Mouse (Mus musculus) heart, postnatal 10 days (tissue): ENCODE measurements around the gene Lyrm7. TPM values are rescaled to one million over a fixed set of nuclear protein-coding genes. Genes with fewer than 3 reads are reported as not detected.
"Not testable (repeated sequence)": the region's sequence is repeated elsewhere in the genome, so short reads cannot be mapped to it uniquely, and the experiment has no call there.

Experiments used
- DNase-seq, 2 experiments: peaks; one replicate each; pipeline ENCODE4 v3.0.0; 2021
- intact Hi-C: fragments of 180-260 bp; cut with DNase I; formaldehyde crosslinking; loops from one replicate; pipeline ENCODE4 v1.15.1; 2025
- total RNA-seq, 2 experiments: library from RNA; stranded (reverse); gene quantifications; 2 replicates each; pipeline ENCODE4 v1.2.3; 2021

Gene Lyrm7
- total RNA-seq, 2 experiments from 2014 or later = 24.4 to 27.0 TPM

DNA sequence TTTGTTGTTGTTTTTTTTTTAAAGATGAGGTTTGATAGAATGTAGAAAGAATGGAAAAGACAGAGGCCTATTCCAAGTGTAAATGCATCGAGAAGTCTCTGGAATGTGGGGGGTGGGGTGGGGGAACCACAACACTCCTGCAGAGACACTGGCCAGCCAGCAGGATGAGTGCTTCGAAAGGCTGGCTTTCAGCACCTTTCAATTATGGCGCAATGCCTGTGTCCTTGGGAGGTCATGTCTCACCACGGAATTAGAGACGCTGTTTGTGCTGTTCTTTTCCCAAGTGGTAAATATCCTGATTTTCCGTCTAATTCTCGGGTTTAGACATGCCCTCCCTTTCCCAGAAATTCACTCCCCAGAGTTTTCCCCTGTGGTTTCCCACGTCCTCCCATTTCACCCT is 22.0 kb upstream of the Lyrm7 start:
- DNase-seq = peak; percentile 82 to 83
- intact Hi-C loops = loop anchor here (5.0 to 10.0 kb wide), 2 partner anchors 205 to 272 kb away; partner anchors contain the start of gene Slc36a3

DNA sequence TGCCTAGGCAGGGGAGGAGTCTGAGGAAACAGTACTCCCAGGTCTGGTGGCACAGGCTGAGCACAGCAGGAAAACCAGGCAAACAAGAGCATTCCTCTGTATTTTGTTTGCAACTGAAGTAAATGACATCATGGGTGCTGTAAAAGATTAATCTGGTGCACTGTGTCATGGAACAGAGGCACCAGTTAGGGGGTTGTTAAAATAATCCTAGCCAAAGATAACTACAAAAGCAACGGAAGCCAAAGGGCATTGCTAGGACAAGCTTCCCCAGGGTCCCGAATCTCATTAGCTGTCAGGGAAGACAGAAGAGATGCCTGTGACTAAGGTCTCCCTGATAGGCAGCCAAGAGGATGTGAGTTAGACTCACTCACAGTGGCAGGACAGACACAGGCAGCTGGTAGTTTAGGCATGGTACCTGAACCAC is 20.3 kb upstream of the Lyrm7 start:
- intact Hi-C loops = loop anchor here (5.0 to 10.0 kb wide), 2 partner anchors 206 to 274 kb away; partner anchors contain the start of gene Slc36a3
- DNase-seq = peak in 1 of 2 experiments; percentile 50

DNA sequence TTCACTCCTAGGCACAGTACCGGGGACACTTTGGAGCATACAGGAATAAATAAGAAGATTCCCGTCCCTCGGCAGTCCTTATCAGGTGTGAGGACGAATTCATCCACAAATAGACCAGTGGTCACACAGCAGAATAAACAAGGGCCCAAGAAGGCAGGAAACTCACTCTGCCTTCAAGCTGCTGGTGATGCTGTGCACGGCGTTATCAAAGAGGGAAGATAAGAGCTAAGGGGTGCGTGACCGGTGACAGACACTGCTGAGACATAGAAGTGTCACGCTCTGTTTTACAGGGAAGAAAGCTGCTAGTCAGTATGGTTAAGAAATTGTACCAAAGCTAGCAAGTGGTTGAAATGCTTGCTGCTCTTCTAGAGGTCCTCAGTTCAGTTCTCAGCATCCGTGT is 19.2 kb upstream of the Lyrm7 start:
- intact Hi-C loops = loop anchor here (1.0 to 10.0 kb wide), 5 partner anchors 47 to 275 kb away; partner anchors contain the start of genes Anxa6 and Slc36a3
- no peak for DNase-seq

DNA sequence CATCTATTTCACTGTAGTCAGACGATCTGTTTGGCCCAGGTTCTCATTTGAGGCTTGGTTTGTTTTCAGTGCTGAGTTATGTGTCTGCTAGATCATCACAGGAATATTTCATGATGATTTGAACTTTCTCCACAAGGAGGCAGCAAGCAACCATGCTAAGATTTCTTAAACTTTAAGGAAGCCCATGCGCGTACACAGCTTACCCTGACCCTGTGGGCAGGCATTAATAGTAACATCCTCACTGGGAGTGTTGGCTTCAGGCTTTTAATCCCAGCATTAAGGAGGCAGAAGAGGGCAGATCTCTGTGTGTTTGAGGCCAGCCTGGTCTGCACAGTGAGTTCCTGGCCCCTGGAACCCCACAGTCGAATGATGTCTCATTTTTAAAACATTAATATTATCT is 18.7 kb upstream of the Lyrm7 start:
- intact Hi-C loops = loop anchor here (1.0 to 5.0 kb wide), 3 partner anchors 48 to 153 kb away; partner anchors contain the start of gene Anxa6
- DNase-seq = peak; percentile 86 to 88

DNA sequence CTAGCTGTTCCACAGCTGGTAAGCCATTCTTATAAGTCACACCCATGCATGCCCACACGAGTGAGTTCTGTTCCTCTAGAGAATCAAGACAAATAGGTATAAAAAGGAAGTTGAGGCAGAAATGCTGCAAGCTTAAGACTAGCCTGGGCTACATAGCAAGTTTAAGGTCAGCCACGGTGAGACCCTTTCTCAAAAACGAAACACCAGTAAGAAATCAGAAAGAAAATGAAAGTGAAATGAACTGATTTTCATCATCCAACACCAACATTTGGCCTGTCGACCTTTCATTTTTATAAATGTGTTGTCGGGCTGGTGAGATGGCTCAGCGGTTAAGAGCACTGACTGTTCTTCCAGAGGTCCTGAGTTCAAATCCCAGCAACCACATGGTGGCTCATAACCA is 18.2 kb upstream of the Lyrm7 start:
- DNase-seq = no peak
- intact Hi-C loops = loop anchor here (1.0 to 5.0 kb wide), 3 partner anchors 48 to 153 kb away; partner anchors contain the start of gene Anxa6

DNA sequence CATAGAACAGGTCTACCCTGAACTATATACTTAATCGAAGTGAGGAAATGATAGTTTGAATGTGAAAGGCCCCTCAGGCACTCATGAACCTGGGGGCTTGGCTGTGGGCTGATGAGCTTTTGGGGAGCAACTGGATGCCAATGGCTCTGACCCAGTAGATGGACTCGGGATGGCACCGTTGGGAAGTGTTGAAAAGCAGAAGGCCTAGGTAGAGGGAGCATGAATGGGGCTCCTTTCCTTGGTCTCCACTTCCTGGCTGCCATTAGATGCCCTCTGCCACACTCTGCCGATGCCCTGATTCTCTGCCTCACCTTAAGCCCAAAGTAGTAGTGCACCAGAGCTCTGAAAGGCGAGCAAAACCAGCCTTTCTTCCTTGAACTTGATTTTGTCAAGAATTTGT is 15.3 kb upstream of the Lyrm7 start:
- intact Hi-C loops = loop anchor here (5.0 kb wide), 1 partner anchor 156 kb away; the partner anchor contains the start of gene Anxa6

DNA sequence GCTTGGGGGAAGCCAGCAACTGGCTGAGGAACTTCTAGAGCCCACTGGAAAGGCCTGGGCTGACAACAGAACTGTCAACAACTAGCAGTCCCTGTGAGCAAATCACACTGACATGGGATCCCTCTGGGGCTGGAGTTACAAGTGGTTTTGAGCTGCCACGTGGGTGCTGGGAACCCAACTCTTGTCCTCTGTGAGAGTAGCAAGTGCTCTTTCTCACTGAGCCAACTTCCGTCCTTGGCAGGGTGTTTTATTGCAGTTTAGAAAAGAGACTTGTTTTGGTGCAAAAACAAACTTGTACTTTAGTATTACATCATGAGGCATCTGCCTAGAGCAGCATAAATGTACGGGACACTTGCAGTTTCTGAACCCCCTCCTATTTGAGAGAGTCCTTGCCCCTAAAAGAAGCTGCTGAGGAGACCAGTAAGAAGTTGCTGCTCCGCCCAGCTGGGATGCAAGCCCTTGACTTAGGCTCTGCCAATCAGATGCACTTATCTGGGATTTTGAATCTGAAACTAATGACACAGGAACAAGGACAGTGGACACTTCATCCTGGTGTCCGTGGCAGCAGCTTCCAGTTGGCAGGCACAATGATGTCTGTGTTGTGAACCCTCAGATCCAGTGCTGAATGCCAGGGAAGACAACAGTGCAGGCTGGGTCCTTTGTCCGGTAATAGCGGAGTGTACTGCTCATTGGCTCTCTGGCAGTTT is 11.3 kb upstream of the Lyrm7 start:
- no peak for DNase-seq
- intact Hi-C loops = no loop called here

More for the DNA sequence above, 15.3 kb upstream of the Lyrm7 start:
- no peak for DNase-seq

DNA sequence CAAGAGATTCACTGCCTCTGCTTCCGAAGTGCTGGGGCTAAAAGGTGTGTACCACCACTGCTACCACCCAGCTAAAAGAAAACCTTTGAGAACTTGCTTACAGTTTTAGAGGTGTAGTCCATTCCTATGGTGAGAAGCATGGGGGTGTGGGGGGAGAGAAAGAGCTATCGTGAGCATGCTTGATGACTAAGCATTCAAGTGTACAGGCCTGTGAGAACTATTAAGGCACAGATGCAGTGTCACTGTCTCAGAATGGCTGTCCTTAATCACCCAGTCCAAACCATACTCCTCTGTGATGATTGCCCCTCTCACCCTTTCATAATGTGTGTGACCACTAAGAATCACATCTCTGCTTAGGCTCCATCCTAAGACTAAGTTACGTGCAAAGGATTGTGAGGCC is 8.6 kb upstream of the Lyrm7 start:
- intact Hi-C loops = no loop called here
- DNase-seq = no peak

DNA sequence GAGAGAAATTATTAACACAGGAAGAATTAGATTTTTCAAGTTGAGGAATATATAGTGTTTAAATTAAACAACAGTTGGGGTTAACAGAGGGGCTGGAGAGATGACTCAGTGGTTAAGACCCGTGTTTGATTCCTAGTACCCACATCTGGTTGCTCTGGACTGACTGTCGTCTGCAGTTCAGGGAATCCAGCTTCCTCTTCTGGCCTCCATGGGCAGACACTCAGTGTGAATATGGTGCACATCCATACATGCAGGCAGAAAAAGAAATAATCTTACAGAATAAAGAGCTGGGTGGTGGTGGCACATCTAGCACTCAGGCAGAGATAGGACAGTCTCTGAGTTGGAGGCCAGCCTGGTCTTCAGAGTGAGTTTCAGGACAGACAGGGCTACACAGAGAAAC is 7.7 kb upstream of the Lyrm7 start:
- DNase-seq = no peak
- intact Hi-C loops = no loop called here

DNA sequence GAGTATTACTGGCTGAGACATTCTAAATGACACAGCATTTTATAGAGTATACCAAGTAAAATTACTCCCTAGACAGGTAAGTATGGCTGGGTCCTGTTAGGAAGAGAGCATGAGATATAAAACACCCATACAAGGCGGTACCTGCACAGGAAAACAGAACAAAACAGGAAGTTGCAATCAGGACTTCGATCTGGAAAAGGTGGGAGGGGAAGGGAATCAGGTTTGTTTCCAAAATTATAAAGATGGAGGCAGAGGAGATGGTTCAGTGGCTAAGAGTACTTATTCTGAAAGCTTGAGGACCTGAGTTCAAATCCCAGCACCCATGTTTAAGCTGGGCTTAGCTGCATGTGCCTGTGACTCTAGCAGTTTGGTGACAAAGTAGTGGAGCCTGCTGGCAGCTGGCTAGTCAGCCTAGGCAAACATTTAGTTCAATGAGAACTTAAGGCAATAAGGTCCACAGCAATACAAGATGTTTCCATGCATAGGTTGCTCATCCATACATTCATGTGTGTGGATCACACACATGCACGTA is 7.3 kb upstream of the Lyrm7 start:
- intact Hi-C loops = no loop called here

DNA sequence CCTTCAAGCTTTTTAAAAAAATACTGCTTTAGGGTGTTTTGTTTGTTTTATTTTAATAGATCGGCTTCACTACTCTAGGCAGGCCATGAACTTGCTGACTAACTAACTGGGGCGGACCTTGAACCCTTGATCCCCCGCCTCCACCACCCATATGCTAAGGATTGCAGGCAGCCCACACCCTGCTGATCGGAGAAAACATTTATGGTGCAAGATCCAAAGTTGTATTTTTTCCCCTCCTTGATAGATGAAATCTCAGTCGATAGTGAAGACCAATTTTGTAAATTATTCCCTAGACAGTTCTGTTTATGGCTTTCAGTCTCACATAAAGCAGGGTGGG is 6.3 kb upstream of the Lyrm7 start:
- DNase-seq = no peak
- intact Hi-C loops = no loop called here

More for the DNA sequence above, 7.3 kb upstream of the Lyrm7 start:
- no peak for DNase-seq

DNA sequence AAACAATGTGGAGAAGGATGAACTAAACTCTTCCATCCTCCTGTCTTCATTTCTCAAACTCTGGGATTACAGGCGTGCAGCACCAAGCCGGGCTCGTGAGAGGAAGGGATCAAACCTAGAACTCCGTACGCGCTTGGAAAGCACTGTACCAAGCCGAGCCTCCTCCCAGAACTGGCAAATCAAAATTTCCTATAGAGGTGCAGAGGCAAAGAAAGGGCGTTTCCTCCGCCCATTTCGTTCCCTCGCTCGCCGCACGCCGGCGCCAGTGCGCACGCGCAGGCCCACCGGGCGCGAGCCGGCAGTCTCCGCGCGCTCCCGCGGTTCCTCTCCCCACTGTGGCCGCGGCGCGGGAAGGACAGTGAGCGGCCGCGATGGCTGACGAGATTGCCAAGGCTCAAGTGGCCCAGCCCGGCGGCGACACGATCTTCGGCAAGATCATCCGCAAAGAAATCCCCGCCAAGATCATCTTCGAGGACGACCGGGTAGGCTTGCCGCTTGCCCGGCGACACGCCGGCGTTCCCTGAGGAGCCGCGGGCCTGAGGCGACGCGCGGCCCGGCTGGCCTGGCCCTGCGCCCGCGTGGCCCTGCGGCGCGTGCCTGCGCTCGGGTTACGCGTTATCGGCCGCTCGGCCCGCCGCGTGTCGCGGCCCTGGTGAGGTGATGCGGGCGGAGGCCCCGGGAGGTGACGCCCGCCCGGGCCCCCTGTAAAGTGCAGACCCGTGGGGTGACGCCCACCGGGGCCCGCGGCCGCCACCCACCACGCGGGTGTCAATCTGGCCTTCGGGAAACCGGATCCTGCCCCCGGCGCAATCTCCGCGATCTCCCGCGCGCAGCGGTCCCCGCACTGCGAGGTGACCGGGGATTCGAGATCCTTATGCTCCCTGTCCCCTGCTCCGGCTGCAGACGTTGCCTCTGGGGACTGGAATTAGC is 5.7 kb upstream of the Lyrm7 start, which contains the start of gene Hint1:
Hint1 (plus strand) TSS at position 265 of the 930 bp plus-strand sequence.
- intact Hi-C loops = no loop called here
- DNase-seq = peak; percentile 95

DNA sequence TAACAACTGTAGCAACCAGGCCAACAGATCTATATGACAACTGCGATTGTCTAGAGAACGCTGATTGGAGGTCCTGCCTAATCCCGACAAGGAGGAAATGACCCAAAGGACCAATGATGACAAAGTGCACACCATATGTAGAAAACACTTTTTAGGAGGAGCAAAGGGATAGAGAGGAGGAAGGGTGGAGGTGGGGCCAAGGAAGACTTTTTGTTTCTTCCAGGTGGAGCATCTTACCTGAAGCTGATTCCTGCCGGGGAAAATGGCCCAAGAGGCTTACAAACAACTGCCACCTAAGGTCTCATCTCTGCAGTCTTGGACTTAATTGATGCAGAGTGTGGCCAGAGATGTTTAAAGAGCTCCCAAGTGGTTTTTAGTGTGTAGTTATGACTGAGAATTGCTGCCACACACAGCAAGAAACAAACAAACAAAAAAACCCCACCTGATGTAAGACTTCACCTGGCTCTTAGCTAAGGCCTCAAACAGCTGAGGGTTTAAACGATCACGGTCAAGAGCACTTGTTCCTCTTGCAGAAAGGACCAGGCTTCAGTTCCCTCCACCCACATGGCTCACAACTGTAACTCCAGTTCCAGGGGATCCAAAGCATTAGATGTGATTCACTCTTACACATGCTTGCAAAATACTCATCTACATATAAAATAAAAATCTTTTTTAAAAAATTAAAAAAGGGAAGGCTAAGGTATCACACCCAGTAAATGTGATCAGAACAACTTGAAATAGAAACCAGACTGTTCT is 4.8 kb upstream of the Lyrm7 start:
- intact Hi-C loops = no loop called here
- no peak for DNase-seq

DNA sequence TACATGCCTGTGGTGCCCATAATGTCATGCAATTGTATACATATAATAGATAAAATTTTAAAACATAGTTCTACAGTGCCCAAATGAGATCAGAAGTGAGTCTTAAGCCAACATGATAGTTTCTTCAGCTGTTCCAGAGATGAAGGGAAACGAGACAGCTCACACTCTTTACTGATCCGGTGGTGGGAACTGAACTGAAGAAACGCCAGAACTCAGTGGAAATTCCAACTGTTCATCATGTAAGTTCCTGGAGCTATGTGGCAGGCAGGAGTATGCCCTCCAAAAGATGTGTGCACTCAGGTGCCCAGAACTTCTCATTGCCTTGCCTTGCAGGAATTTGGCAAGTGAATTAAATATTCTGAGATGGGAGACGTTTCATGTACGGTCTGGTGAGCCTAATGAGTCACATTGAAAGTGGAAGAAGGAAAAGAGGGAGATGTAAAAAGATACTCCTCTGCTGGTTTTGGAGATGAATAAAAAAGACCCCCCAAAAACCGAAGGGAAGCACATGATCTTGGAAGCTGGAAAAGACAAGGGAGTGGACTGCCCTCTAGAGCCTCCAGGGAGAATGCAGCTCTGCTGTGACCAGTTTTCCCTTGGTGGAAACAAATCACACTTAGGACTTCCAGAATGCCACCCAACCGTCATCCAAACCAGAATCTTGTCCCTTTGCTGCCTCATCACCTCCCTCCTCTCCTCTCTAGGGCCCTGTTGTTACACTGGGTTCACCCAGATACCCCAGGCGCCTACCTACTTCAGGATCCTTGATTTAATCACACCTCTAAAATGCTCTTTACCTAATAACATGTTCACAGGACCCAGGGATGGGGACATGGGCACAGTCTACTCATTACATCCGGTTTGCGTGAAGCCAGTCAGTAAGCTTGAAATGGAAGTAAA is 2.2 kb upstream of the Lyrm7 start:
- DNase-seq = peak; percentile 67 to 74
- intact Hi-C loops = loop anchor here (1.0 to 5.0 kb wide), 2 partner anchors 160 to 301 kb away; no protein-coding TSS in a partner anchor

DNA sequence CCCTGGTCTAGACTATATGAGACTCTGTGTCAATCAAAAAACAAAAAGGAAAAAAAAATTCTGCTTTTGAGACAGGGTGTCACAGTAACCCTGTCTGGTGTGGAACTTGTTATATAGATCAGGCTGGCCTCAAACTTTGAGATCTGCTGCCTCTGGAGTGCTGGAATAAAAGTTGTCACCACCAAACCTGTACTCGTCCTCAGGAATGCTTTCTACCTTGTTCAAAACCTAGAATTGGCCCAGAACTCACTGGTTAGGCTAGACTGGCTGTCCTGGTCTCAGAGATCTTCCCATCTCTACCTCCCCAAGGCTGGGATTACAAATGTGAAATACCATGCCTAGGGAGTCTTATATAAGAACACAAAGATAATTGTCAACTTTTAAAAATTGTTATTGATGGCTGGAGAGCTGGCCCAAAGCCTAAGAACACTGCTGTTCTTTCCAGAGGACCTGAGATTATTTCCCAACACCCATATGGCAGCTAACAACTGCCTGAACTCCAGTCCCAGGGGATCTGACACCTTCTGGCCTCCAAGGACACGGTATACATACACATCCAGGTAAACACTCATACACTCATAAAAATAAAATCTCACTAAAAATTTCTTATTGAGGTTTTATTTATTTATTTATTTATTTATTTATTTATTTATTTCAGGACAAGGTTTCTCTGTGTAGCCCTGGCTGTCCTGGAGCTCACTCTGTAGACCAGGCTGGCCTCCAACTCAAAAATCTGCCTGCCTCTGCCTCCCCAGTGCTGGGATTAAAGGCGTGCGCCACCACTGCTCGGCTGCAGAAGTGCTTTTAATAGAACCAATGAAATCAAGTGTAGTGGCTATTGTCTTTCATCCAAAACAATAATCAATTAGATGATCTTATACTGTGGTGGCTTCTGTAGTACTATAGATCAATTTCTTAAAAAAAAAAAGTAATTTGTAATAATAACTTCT is 1.0 kb upstream of the Lyrm7 start:
- intact Hi-C loops = loop anchor here (2.0 to 5.0 kb wide), 2 partner anchors 75 to 299 kb away; partner anchors contain the start of gene Cdc42se2
- no peak for DNase-seq

DNA sequence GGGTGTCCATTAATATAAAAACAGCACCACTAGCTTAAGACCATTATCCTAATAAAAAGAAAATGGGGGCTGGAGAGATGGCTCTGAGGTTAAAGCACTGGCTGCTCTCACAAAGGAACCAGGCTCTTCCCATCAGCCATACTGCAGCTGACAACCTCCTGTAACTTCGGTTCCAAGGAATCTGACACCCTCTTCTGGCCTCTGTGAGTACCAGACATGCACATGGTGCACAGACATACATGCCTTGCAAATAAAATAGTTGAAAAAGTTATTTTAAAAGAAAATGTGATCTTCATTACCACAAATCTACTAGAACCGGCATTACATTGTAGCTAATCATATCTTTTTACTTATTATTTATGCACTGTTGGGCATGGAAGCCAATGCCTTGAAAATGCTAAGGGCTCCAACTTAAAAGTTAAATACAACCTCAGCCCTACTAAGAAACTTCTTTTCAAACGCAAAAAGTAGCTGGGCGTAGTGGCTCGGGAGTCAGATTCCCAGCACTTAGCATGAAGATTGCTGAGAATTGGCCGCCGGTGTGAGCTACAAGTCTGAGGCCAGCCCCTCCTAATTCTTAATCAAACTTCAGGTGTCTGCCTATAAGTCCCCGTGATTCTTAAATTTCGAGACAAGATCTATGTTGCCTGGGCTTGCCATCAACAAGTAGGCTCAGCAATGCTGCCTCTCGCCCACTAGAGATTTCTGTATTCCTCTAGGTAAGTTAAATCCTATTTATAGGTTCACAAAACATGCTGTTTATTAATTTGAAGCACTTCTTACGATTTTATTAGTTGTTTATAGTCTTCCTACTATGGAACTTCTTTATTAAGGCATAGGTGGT is 1.2 kb downstream of the Lyrm7 start:
- intact Hi-C loops = loop anchor here (2.0 to 5.0 kb wide), 2 partner anchors 73 to 297 kb away; partner anchors contain the start of gene Cdc42se2

DNA sequence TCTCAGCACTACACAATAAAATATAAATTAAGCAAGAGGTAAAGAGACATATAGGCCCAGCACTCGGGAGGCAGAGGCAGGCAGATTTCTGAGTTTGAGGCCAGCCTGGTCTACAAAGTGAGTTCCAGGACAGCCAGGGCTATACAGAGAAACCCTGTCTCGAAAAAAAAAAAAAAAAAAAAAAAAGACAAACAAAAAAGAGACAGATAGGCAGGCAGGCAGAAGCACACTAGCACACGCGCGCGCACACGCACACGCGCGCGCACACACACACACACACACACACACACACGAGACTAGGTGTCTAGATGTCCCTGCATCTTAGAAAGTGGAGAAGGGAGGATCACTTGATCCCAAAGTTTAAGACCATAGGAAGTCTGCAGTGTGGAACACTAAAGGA is 1.8 kb downstream of the Lyrm7 start:
- intact Hi-C loops, DNase-seq: not testable (repeated sequence)

More for the DNA sequence above, 1.2 kb downstream of the Lyrm7 start:
- DNase-seq = no peak
